14 mouse cellular contexts compared by ENCODE assay signal in genomic region chr3:154127246-154127645, GRCm38 (mm10).
"Had no signal": no experiment of that assay in that cellular context is flagged by ENCODE, and none has a peak within 500 bp of the region (broad histone marks: within the 10 kb centered on the region; RNA-seq: fewer than 3 reads in every experiment).

No protein-coding gene starts in this region.

- H3K27ac ChIP-seq: midbrain, embryonic 15.5 days; neural tube, embryonic 12.5 days; stomach, embryonic 15.5 days; stomach, postnatal 0 days had no signal

- H3K4me3 ChIP-seq: midbrain, embryonic 10.5 days; midbrain, embryonic 12.5 days; midbrain, embryonic 15.5 days; neural tube, embryonic 12.5 days; stomach, embryonic 15.5 days had no signal

- DNase-seq: lung, adult 18-20 months; lung, embryonic 14.5 days; lung, postnatal 10 days; lung, postnatal 4 days; right cerebral cortex, postnatal 14 days; thymus, adult 2 months; thymus, postnatal 25 days; thymus, postnatal 4 days had no signal

- H3K36me3 ChIP-seq: midbrain, embryonic 10.5 days; midbrain, embryonic 12.5 days; midbrain, embryonic 15.5 days; neural tube, embryonic 12.5 days; stomach, embryonic 15.5 days had no signal

- ATAC-seq: midbrain, embryonic 15.5 days had no signal

- H3K9me3 ChIP-seq: midbrain, embryonic 10.5 days; midbrain, embryonic 12.5 days; midbrain, embryonic 15.5 days; neural tube, embryonic 12.5 days; stomach, embryonic 15.5 days had no signal

- H3K4me2 ChIP-seq: lung, embryonic 14.5 days; midbrain, embryonic 12.5 days; midbrain, embryonic 15.5 days; neural tube, embryonic 12.5 days; stomach, embryonic 15.5 days had no signal

- H3K4me1 ChIP-seq: stomach, embryonic 15.5 days had no signal

- H3K27me3 ChIP-seq: midbrain, embryonic 15.5 days; neural tube, embryonic 12.5 days; stomach, embryonic 15.5 days had no signal

- H3K9ac ChIP-seq: lung, embryonic 14.5 days; midbrain, embryonic 12.5 days; midbrain, embryonic 15.5 days; neural tube, embryonic 12.5 days; stomach, embryonic 15.5 days had no signal
